Mouse (Mus musculus): ENCODE measurements around the gene Gm11237. TPM values are rescaled to one million over a fixed set of nuclear protein-coding genes. Genes with fewer than 3 reads are reported as not detected.

The Gm11237 gene
- not detected for polyA plus RNA-seq (2012; fragmentation: generic; extraction: Trizol)

GRCm38 (mm10) chr4:73622684-73623083 lies at the start of gene Gm11237:
Gene Gm11237 (plus strand): TSS chr4:73622984.

GRCm38 (mm10) chr4:73607581-73607980 lies 15.2 kb upstream of the Gm11237 start, which contains the start of gene Gm11238:
Gene Gm11238 (plus strand): TSS chr4:73607881.

GRCm38 (mm10) chr4:73637821-73638220 lies 15.0 kb downstream of the Gm11237 start, which contains the start of gene Gm11236:
Gene Gm11236 (plus strand): TSS chr4:73638121.

GRCm38 (mm10) chr4:73668054-73668453 lies 45.3 kb downstream of the Gm11237 start, which contains the start of gene Gm11239:
Gene Gm11239 (plus strand): TSS chr4:73668354.

Other genes starting within 250 kb of the Gm11237 start
- not detected for gene Gm11487, start 217.9 kb upstream of the Gm11237 start, polyA plus RNA-seq (2012; fragmentation: generic; extraction: Trizol)
- gene Gm11238, start 15.1 kb upstream of the Gm11237 start, polyA plus RNA-seq (2012; fragmentation: generic; extraction: Trizol) = not detected
- gene Gm11236, start 15.1 kb downstream of the Gm11237 start, polyA plus RNA-seq (2012; fragmentation: generic; extraction: Trizol) = not detected
- gene Gm11239, start 45.4 kb downstream of the Gm11237 start, polyA plus RNA-seq (2012; fragmentation: generic; extraction: Trizol) = not detected
- not detected for gene Gm428, start 60.5 kb downstream of the Gm11237 start, polyA plus RNA-seq (2012; fragmentation: generic; extraction: Trizol)
- gene Rasef, start 168.0 kb downstream of the Gm11237 start, polyA plus RNA-seq (2012; fragmentation: generic; extraction: Trizol) = not detected